Mouse (Mus musculus) bone marrow macrophage, adult 2 months (primary cell): ENCODE measurements at regions not wholly inside any gene's neighbourhood (a gene's known extent, or its start where the extent isn't known, plus 50 kb on each side); places are given as distances from the start of the nearest gene placed in this dataset.

Experiments used
- CTCF ChIP-seq: IDR thresholded peaks from 2 replicates; pipeline ENCODE4 v1.5.1; 2012; ENCODE audit warnings: low read depth, mild to moderate bottlenecking, low read length, moderate library complexity
- POLR2A ChIP-seq: IDR thresholded peaks from 2 replicates; pipeline ENCODE4 v1.6.1; 2012; ENCODE audit warnings: mild to moderate bottlenecking, low read depth, low read length, borderline replicate concordance

DNA sequence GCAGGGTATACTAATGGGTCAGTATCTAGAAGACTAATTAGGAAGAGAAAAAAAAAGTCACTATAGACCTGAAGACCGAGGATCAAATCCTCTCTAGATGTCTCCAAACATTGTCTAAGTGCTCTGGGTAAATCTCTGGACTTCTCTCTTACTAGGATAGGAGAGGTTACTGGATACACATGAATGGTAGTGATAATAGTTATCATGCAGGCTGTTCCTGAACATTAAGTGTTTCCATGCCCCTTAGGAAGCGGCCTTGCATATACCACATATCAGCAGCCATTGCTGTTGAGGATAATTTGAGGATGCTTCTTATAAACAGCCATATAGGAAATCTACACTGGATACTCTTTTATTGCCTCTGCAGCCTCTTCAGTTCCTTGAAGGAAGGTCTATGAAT is 274.2 kb upstream of the Ppargc1a start:
- TF ChIP-seq POLR2A (no peak), CTCF (no peak)
